Mouse (Mus musculus) kidney, adult 8-10 months (tissue): ENCODE data around the gene Gm28539.
"Not testable (repeated sequence)": the region's sequence is repeated elsewhere in the genome, so short reads cannot be mapped to it uniquely, and the experiment has no call there.

ENCODE experiments used
- DNase-seq, 2 experiments: peaks; one replicate each; pipeline ENCODE4 v3.0.0; 2022

Gm28539 gene

DNA sequence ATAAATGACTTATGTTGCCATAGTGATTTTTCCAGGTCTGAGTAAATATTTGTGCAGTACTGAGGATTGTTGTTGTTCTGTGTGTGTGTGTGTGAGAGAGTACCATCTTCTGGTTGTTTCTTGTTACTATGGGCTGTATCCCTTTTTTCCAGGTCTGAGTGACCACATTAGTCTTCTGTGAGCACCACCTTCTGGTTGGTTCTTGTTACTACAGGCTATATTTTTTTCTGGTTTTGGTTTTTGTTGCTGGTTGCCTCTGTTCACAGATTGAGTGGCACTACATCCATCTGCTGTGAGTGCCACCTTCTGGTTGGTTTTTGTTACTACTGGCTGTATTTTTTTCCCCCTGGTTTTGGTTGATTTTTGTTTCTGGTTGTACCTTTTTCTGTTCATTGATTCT is 22.2 kb downstream of the Gm28539 start:
- DNase-seq: peak; percentile 36 to 81

GRCm38 (mm10) chr16:18860186-18860585 is 23.8 kb downstream of the Gm28539 start:
- peak; percentile 42 to 60 for DNase-seq

- DNase-seq: not testable (repeated sequence)
Measured at GRCm38 (mm10) chr16:18870495-18870894, 34.1 kb downstream of the Gm28539 start.

- DNase-seq: no peak
Measured at GRCm38 (mm10) chr16:18876091-18876441, 39.7 kb downstream of the Gm28539 start.

DNA sequence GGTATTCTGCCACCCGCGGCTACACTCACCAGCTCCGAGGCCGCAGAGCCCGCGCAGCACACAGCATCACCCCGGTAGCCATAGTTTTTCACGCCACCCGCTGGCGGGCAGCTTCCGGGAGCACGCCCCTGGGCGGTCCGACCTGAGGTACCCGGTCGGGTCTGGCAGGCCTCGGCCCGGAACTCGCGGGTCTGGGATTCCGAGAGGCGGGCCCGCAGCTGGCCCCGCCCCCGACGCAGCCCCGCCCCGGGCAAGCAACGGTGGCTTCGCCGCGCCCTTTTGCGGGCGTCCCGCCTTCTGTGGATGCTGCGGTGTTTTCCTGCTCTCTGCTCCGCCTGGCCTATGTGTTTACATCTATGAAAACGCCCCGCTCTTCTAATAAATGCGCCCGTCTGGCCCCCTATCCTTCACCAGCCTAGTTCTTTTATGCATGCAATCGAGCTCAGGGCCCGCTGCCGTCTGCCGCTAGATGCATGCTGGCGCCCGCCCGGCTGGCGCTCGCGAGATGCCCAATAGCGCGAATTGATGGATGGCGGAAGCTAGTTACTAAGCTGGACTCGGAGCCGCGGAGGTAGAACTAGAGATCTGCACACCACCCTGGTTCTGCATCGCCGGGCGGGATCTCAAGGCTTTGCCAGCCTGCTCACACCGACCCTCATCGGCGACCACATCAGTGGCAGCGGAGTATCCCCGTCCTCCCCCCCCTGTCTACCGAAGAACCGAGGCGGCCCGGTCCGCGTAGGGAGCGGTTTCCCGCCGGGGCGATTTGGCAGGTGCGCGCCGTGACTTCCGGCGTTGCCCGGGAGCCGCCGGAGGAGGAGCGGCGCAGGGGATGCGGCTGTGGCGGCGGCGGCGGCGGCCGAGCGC is 40.3 kb downstream of the Gm28539 start, which contains the start of the genes Mrpl40 and Hira:
TSS of gene Mrpl40 (minus strand) at position 421 of the 867 bp plus-strand sequence.
TSS of gene Hira (plus strand) at position 596 of the 867 bp plus-strand sequence.
- peak; percentile 95 for DNase-seq

DNA sequence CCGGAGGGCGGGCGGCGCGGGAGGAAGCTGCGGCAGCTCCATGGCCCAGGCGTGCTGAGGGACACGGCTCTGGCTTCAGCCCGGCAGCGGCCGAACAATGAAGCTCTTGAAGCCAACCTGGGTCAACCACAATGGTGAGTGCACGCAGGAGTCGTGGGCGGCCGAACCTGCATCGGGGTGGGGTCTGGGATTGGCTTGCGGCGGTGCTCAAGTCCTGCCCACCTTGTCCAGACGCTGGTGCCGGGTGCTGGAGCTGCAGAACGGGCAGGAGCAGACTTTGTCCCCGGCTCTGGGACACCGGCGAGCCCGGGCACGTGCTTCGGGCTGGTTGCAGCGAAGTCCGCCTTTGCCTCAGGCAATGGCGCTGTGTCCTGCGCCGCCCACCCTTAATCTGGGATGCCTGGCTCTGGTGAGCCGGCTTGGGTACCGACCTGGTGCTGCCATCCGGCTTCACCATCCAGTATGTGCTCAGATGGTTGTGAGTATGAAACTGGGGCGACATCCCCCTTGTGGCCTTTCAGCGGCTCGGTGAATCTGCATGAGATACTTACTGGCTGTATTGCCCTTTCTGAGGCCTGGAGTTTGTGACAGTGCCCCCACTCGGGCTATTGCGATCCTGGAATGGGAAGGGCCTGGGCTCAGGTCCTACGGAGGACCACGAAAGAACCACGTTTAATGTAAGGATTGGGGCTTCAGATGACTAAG is 41.2 kb downstream of the Gm28539 start:
- DNase-seq: peak; percentile 55 to 69

GRCm38 (mm10) chr16:18878091-18878720 is 41.8 kb downstream of the Gm28539 start:
- no peak for DNase-seq

DNA sequence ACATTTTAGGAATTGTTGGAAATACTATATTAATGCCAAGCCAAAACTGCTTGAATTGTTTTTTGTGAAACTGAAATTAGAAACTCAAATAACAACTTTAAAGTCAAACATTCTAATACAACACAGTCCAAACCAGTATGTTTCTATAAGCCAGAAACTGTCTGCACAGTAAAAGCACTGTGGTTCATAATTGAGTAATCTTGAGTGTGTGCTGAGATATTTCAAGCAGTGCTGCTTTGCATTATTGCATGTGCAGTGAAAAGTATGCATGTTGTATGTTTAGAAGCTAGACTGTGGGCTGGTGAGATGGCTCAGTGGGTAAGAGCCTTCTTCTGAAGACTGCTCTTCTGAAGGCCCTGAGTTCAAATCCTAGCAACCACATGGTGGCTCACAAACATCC is 47.7 kb downstream of the Gm28539 start:
- DNase-seq: no peak

DNA sequence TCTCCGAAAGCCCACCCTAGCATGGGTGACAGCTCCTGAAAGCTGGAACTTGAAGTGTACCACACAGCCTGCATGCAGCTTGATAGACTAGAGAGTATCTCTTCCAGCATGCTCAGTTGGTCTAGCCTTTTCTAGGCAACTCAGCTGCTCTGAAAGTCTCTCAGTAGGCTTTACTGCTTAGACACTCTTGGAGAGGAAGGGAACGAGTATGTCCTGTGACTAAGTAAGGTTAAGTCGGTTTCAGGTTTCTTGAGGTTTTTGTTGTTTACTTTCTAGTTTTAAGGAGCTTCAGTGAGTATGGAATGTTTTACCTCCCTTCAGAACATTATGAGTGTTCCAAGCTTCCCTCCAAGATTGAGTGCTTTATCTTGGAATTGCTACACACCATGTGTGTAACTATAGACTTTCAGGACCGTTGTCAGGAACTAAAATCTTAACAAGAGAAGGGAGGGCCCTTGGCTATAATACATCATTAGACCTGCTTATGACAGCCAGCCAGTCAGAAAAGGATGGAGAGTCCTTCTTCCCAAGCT is 57.5 kb downstream of the Gm28539 start:
- DNase-seq: no peak

DNA sequence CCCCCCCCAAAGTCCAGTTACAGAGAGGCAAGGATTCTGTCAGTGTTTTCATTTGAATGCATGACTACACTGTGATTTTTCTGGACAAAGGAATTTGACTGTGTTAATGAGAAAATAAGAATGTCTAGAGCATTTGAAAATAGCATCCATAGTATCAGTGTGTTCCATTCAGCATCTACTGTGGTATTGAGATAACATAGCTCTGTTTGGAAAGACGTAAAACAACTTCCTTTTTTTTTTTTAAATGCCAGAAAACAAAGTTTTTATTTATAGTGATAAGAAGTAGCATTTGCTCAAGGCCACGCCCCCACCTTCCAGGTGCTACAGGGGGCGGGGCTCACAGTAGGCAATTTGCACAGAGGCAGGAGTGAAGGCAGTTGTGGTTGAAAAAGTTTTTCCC is 58.9 kb downstream of the Gm28539 start:
- DNase-seq: no peak

DNA sequence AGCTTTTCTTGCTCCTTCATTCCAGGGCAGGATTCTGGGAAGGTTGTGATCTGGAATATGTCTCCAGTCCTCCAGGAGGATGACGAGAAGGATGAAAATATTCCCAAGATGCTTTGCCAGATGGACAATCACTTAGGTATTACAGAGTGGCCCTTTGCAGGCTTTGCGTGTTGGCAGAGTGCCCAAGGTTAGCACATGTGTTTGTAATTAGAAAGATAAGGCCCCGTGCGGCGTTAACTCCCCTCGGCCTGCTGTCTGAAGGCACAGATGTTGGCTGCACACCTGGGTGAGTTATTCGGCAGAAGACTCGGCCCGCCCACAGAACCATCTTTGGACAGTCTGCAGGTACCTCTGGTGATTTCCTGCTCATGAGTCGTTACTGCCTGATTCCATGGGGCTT is 60.0 kb downstream of the Gm28539 start:
- no peak for DNase-seq

GRCm38 (mm10) chr16:18905648-18906047 is 69.3 kb downstream of the Gm28539 start:
- DNase-seq: no peak

- no peak for DNase-seq
Measured at GRCm38 (mm10) chr16:18916064-18916463, 79.7 kb downstream of the Gm28539 start.

DNA sequence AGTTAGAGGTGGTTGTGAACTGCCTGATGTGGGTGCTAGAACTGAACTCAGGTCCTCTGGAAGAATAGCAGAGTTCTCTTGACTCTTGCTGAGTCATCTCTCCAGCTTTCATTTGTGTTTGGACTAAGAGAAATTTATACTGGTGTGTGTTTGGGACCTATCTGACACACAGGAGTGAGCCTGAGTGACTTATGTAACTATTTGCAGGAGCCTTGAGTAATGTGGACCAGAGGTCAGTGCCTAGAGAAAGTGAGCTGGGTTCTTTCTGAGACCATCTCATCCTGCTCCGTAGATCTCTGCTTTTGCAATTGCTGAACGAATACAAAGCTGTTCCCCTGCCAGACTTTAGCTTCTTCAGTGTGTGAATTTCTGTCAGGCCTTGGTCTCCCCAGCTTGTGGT is 85.4 kb downstream of the Gm28539 start:
- DNase-seq: no peak

DNA sequence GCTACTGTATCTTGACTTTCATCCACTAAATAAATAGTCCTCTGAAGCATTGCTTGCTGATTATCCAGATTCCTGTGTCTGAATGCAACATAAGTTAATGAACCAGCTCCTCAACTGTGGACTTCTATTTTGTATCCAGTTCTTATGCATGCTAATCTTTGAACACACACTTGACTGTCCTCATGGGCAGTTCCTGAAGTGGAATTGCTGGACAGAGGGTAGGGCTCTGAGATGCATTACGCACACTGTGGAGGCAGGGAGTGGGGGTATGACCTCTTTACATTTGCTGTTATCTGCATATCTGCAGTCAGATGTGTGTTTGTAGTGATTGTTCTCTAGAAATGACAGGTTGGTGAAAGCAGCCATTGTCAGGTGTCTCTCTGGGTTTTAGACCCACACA is 91.6 kb downstream of the Gm28539 start:
- DNase-seq: no peak

GRCm38 (mm10) chr16:18938321-18939082 is 102.1 kb downstream of the Gm28539 start:
- no peak for DNase-seq

DNA sequence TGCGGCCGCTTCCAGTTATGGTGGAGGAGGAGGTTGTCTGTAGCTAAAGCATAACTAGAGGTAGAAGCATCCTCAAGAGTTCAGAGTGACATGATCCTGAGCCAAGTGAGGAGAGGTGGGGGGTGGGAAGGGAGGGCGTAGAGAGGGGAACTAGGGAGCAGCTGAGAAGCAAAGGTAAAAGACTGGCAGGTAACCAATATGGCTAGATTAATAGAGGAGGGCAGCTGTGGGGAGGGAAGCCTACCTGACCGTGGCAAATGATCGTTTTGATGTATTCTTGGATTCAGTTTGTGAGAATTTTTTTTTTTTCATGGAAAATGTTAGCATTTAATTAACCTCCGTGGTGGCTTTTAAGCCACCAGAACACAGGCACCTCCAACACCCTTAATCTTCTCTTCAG is 107.5 kb downstream of the Gm28539 start:
- DNase-seq: no peak

DNA sequence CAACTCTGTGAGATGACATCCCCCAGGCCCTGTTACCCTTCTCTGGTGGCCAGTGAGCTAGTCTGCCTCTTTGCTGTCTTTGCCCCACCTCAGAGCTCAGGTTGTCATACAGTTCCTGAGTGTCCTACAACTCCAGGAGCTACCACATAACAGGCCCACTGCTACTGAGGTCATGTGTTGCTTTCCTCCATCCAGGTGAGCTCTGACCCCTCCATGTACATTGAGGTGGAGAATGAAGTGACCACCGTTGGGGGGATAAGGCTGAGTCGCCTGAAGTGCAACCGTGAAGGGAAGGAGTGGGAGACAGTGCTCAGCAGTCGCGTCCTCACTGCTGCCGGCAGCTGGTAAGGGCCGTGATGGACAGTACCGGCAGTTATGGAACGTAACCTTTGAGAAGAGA is 112.6 kb downstream of the Gm28539 start:
- DNase-seq: no peak

GRCm38 (mm10) chr16:18950351-18950750 is 114.0 kb downstream of the Gm28539 start:
- no peak for DNase-seq

GRCm38 (mm10) chr16:18952813-18953212 is 116.4 kb downstream of the Gm28539 start:
- DNase-seq: no peak

DNA sequence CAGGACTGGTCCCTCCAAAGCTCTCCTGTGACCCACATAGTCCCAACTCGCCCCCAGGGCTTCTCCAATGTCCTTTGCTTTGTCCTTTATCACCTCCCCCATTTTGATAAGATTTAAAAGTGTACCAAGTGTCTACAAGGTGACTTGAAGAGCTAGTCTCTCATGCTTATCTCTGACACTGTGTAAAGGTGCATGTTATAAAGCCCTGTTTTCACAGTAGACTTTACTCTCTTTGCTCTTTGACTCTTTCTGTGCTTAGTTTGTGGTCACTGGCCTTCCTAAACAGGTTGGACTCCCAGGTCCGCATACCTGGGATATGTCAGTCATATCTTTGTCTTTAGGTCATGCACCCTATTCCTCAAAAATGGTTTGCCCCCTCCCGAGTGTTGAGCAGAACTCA is 118.7 kb downstream of the Gm28539 start:
- no peak for DNase-seq

DNA sequence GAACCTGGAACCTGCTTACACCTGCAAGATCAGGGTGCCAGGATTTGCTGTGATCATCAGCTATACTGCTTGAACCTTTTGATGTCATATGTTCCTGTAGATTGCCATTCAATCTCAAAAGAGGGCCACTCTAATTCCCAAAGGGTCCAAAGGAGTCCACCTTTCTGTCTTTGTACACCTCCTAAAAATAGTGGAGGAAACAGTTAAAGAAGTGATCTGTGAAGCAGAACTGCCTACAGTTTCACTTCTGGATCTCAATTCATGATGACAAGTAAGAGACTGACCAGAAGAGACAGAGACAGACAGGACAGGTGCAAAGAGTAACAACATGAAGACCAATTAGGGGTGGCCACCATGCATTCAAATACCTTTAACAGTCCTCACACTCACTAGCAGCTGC is 127.1 kb downstream of the Gm28539 start:
- DNase-seq: no peak
